Comparison of ENCODE assay signal across 20 mouse cellular contexts in genomic region chr6:50225232-50225631, GRCm38 (mm10). TPM values are rescaled to one million over a fixed set of nuclear protein-coding genes. Genes with fewer than 3 reads are reported as not detected.
DNase-seq lines count a peak whose midpoint lies in the region; ATAC-seq and TF ChIP-seq lines count a peak whose summit lies in the region.
"Had no signal": no experiment of that assay in that cellular context is flagged by ENCODE, and none has a peak within 500 bp of the region (broad histone marks: within the 10 kb centered on the region; RNA-seq: fewer than 3 reads in every experiment).

No protein-coding gene starts in this region.

- TF ChIP-seq CTCF in Patski (IDR thresholded peaks at IDR 0.05) = no peak
- TF ChIP-seq CTCF in intestine, postnatal 0 days (IDR thresholded peaks at IDR 0.05; ENCODE audit: low read depth) = no peak

- H3K4me3 ChIP-seq in intestine, postnatal 0 days (ENCODE audit: low read depth, low read length) = no peak overlapping the region
- H3K4me3 ChIP-seq: embryonic facial prominence, embryonic 12.5 days; forebrain, embryonic 15.5 days; heart, adult 2 months; heart, embryonic 15.5 days had no signal

- no peaks in the 10 kb centered on the region for H3K4me1 ChIP-seq in intestine, postnatal 0 days (replicated peaks; ENCODE audit: control insufficient read depth, insufficient read depth, low read length)
- H3K4me1 ChIP-seq: embryonic facial prominence, embryonic 12.5 days; forebrain, embryonic 15.5 days; heart, embryonic 15.5 days had no signal

- H3K9ac ChIP-seq in intestine, postnatal 0 days (ENCODE audit: low read depth, low read length) = no peak overlapping the region
- H3K9ac ChIP-seq: embryonic facial prominence, embryonic 12.5 days; forebrain, embryonic 15.5 days; heart, embryonic 15.5 days; hindbrain, embryonic 14.5 days had no signal

- H3K9me3 ChIP-seq in intestine, postnatal 0 days (ENCODE audit: control insufficient read depth) = no peaks in the 10 kb centered on the region
- H3K9me3 ChIP-seq: embryonic facial prominence, embryonic 12.5 days; forebrain, embryonic 15.5 days; heart, embryonic 15.5 days had no signal

- in situ Hi-C loops in Patski (cut with MboI; ENCODE audit: low pct_unique_long_range_greater_than_20kb) = no loop called here

- H3K4me2 ChIP-seq in intestine, postnatal 0 days (replicated peaks; ENCODE audit: low read depth) = no peak overlapping the region
- H3K4me2 ChIP-seq: embryonic facial prominence, embryonic 12.5 days; forebrain, embryonic 15.5 days; heart, embryonic 11.5 days; heart, embryonic 15.5 days; hindbrain, embryonic 14.5 days had no signal

- peaks cover 6% of the 10 kb centered on the region; the same call in 1 of the 2 replicates for H3K36me3 ChIP-seq in intestine, postnatal 0 days (ENCODE audit: control insufficient read depth, insufficient read depth)
- H3K36me3 ChIP-seq: embryonic facial prominence, embryonic 12.5 days; forebrain, embryonic 15.5 days; heart, embryonic 15.5 days had no signal

- DNase-seq in 3134 (ENCODE audit: extremely low read depth, insufficient read length, low spot score) (peak; percentile 47), 416B (ENCODE audit: low read depth) (peak; percentile 15), Patski (ENCODE audit: low read depth, low spot score) (no peak)
- no peak for DNase-seq in frontal cortex, postnatal 10 days (ENCODE audit: low spot score in 2 of 2)
- no peak for DNase-seq in neural tube, embryonic 10.5 days (ENCODE audit: extremely low spot score, low spot score)
- DNase-seq in lung, postnatal 10 days = no peak
- DNase-seq: adrenal gland, adult 2 months; adrenal gland, postnatal 36 days; cerebellum, adult 2 months; cerebellum, postnatal 10 days; gastrocnemius, postnatal 14 days; heart, adult 2 months; heart, postnatal 14 days; kidney, adult 11 months had no signal

- no peak overlapping the region for H3K27ac ChIP-seq in intestine, postnatal 0 days (ENCODE audit: low read depth, low read length)
- H3K27ac ChIP-seq: embryonic facial prominence, embryonic 12.5 days; forebrain, embryonic 15.5 days; heart, adult 2 months; heart, embryonic 15.5 days; hindbrain, embryonic 14.5 days had no signal

- ATAC-seq in Patski = peak; percentile 55
- 0 out of 2 replicates have a peak, but pooled peaks have one; percentile 25 for ATAC-seq in intestine, postnatal 0 days
- ATAC-seq: forebrain, embryonic 15.5 days had no signal

- CTCF ChIA-PET in Patski (lab: Charles Lee) = no interaction called here

- WGBS in intestine, postnatal 0 days = 88% methylated on average over 5 of the region's 5 CpGs

- H3K27me3 ChIP-seq in Patski = no peaks in the 10 kb centered on the region
- no peaks in the 10 kb centered on the region for H3K27me3 ChIP-seq in intestine, postnatal 0 days (replicated peaks; ENCODE audit: control insufficient read depth, insufficient read depth, low read length)
- H3K27me3 ChIP-seq: embryonic facial prominence, embryonic 12.5 days; forebrain, embryonic 15.5 days; heart, embryonic 15.5 days had no signal

- POLR2A ChIA-PET in Patski (lab: Charles Lee) = interaction anchor here (0.7 kb wide), 1 partner anchor 15 kb away, joined by 3 read pairs; no protein-coding TSS in a partner anchor

RNA-seq across cellular contexts. Expression of gene Gsdme, which starts 38.4 kb away (rescaled TPM):
- polyA plus RNA-seq in Patski (2021) = 2.7 TPM
- 25.6 and 27.0 TPM in 2 replicates for polyA plus RNA-seq in intestine, postnatal 0 days (2015; fragmentation: Nextera tagmentation; extraction: Ambion mirVana)

Comparison
In these comparisons a context has a peak if more than half of its experiments do, and no peak if none do; other contexts are left out.
1. DNase-seq: peak in 3134 (single experiment) and 416B (single experiment); none in Patski (single experiment), frontal cortex, postnatal 10 days (0 of 2), neural tube, embryonic 10.5 days (single experiment) and lung, postnatal 10 days (single experiment).